Mouse (Mus musculus): Measurements from ENCODE around the gene Gm13057. TPM values are rescaled to one million over a fixed set of nuclear protein-coding genes. Genes with fewer than 3 reads are reported as not detected.
"Not testable (repeated sequence)": the region's sequence is repeated elsewhere in the genome, so short reads cannot be mapped to it uniquely, and the experiment has no call there.

Gm13057 gene
- polyA plus RNA-seq (2014; fragmentation: Nextera tagmentation; extraction: Ambion mirVana) = not detected in 2 replicates

- not testable (repeated sequence) for ATAC-seq (replicated peaks; ENCODE audit: insufficient number of reproducible peaks, low FRiP score, low TSS enrichment)
Measured at GRCm38 (mm10) chr4:143551400-143551799, at the start of gene Gm13057, which contains the start of gene BC080695. Gm13057 (plus strand) TSS chr4:143551709. BC080695 (plus strand) TSS chr4:143551700.

DNA sequence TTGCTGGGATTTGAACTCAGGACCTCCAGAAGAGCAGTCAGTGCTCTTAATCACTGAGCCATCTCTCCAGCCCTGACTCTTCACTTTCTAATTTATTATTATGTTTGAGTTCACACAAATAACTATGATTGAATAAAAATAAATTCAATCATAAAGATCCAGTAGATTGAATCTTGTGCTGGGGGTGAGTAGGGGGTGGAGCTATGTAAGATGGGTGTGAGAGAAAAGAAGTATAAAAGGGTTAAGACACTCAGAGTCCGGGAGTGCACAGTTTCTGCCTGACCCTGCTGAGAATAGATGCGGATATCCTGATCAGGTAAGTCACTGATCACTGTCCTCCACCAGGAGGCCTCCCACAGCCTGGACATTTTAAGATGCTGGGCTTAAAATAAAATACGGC lies 40.5 kb upstream of the Gm13057 start, which contains the start of gene Gm13043:
Gene Gm13043, plus strand, starts transcription at position 301 of the 400 bp plus-strand sequence.
- Histone ChIP-seq H3K27me3 (ENCODE audit: control insufficient read depth, insufficient read depth, low read length) (no peaks in the 10 kb centered on the region), H3K4me1 (ENCODE audit: control insufficient read depth, insufficient read depth, low read length) (no peaks in the 10 kb centered on the region), H3K27ac (ENCODE audit: low read depth, low read length) (no peak within 1 kb of the TSS), H3K4me2 (no peak within 1 kb of the TSS), H3K36me3 (ENCODE audit: control insufficient read depth, insufficient read depth, low read length) (no peaks in the 10 kb centered on the region), H3K9me3 (replicated peaks; ENCODE audit: control insufficient read depth, low read length) (no peaks in the 10 kb centered on the region), H3K9ac (ENCODE audit: low read depth, low read length) (no peak within 1 kb of the TSS), H3K4me3 (ENCODE audit: low read depth, low read length) (no peak within 1 kb of the TSS)
- no peak for ATAC-seq (replicated peaks; ENCODE audit: insufficient number of reproducible peaks, low FRiP score, low TSS enrichment)
- WGBS (ENCODE audit: insufficient replicate concordance) = 68% methylated on average over 3 of the region's 3 CpGs

More at GRCm38 (mm10) chr4:143551400-143551799, at the start of gene Gm13057, which contains the start of gene BC080695:
- not testable (repeated sequence) for H3K27me3 ChIP-seq (ENCODE audit: control insufficient read depth, insufficient read depth, low read length); H3K27ac ChIP-seq (ENCODE audit: low read depth, low read length); H3K36me3 ChIP-seq (ENCODE audit: control insufficient read depth, insufficient read depth, low read length); H3K9ac ChIP-seq (ENCODE audit: low read depth, low read length); H3K4me2 ChIP-seq; H3K4me3 ChIP-seq (ENCODE audit: low read depth, low read length); H3K9me3 ChIP-seq (replicated peaks; ENCODE audit: control insufficient read depth, low read length); H3K4me1 ChIP-seq (ENCODE audit: control insufficient read depth, insufficient read depth, low read length)
- no CpG with 5 or more reads among the region's 3 CpGs for WGBS (ENCODE audit: insufficient replicate concordance)

DNA sequence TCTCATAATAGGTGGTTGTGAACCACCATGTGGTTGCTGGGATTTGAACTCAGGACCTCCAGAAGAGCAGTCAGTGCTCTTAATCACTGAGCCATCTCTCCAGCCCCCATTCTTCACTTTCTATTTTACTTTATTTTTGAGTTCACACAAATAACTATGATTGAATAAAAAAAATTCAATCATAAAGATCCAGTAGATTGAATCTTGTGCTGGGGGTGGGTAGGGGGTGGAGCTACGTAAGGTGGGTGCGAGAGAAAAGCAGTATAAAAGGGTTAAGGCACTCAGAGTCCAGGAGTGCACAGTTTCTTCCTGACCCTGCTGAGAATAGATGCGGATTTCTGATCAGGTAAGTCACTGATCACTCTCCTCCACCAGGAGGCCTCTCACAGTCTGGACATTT lies 15.9 kb upstream of the Gm13057 start, which contains the start of gene Gm13040:
Gene Gm13040, plus strand, starts transcription at position 301 of the 400 bp plus-strand sequence.
- H3K4me3 ChIP-seq (ENCODE audit: low read depth, low read length); H3K4me1 ChIP-seq (ENCODE audit: control insufficient read depth, insufficient read depth, low read length); H3K9ac ChIP-seq (ENCODE audit: low read depth, low read length); H3K27me3 ChIP-seq (ENCODE audit: control insufficient read depth, insufficient read depth, low read length); H3K9me3 ChIP-seq (replicated peaks; ENCODE audit: control insufficient read depth, low read length); H3K27ac ChIP-seq (ENCODE audit: low read depth, low read length); H3K4me2 ChIP-seq; H3K36me3 ChIP-seq (ENCODE audit: control insufficient read depth, insufficient read depth, low read length); ATAC-seq (replicated peaks; ENCODE audit: insufficient number of reproducible peaks, low FRiP score, low TSS enrichment): not testable (repeated sequence)
- WGBS (ENCODE audit: insufficient replicate concordance) = no CpG with 5 or more reads among the region's 3 CpGs

Other genes with a start within 250 kb of the Gm13057 start
- 0.23 TPM in 1 of 2 replicates, not detected in the other for gene Lrrc38, start 202.0 kb upstream of the Gm13057 start, polyA plus RNA-seq (2014; fragmentation: Nextera tagmentation; extraction: Ambion mirVana)
- gene Pramel1, start 157.3 kb upstream of the Gm13057 start, polyA plus RNA-seq (2014; fragmentation: Nextera tagmentation; extraction: Ambion mirVana) = not detected in 2 replicates
- gene Pramef8, start 139.3 kb upstream of the Gm13057 start, polyA plus RNA-seq (2014; fragmentation: Nextera tagmentation; extraction: Ambion mirVana) = 13.6 and 13.7 TPM in 2 replicates
- not detected in 2 replicates for gene Oog4, start 101.4 kb upstream of the Gm13057 start, polyA plus RNA-seq (2014; fragmentation: Nextera tagmentation; extraction: Ambion mirVana)
- not detected in 2 replicates for gene Gm13043, start 40.4 kb upstream of the Gm13057 start, polyA plus RNA-seq (2014; fragmentation: Nextera tagmentation; extraction: Ambion mirVana)
- not detected in 2 replicates for gene Gm13040, start 15.8 kb upstream of the Gm13057 start, polyA plus RNA-seq (2014; fragmentation: Nextera tagmentation; extraction: Ambion mirVana)
- not detected in 2 replicates for gene BC080695, start within 50 bp of the Gm13057 start, polyA plus RNA-seq (2014; fragmentation: Nextera tagmentation; extraction: Ambion mirVana)
- gene Gm13083, start 63.3 kb downstream of the Gm13057 start, polyA plus RNA-seq (2014; fragmentation: Nextera tagmentation; extraction: Ambion mirVana) = not detected in 2 replicates
- gene Gm13088, start 105.5 kb downstream of the Gm13057 start, polyA plus RNA-seq (2014; fragmentation: Nextera tagmentation; extraction: Ambion mirVana) = not detected in 2 replicates
- not detected in 2 replicates for gene Gm13089, start 151.0 kb downstream of the Gm13057 start, polyA plus RNA-seq (2014; fragmentation: Nextera tagmentation; extraction: Ambion mirVana)
- not detected in 2 replicates for gene Gm13078, start 167.7 kb downstream of the Gm13057 start, polyA plus RNA-seq (2014; fragmentation: Nextera tagmentation; extraction: Ambion mirVana)
- gene Gm13023, start 237.6 kb downstream of the Gm13057 start, polyA plus RNA-seq (2014; fragmentation: Nextera tagmentation; extraction: Ambion mirVana) = not detected in 2 replicates

Measured in heart, embryonic 11.5 days (tissue).